Mouse (Mus musculus): ENCODE results near the gene Pir. TPM values are rescaled to one million over a fixed set of nuclear protein-coding genes. Genes with fewer than 3 reads are reported as not detected.
A peak's percentile ranks its signal among the peaks of the same experiment; 100 is the strongest.

The Pir gene
- total RNA-seq, 2 experiments from 2014 or later, result 3.4 to 3.6 TPM

- intact Hi-C loops (cut with DNase I), result no loop called here
- no peak for DNase-seq (ENCODE audit: low spot score)
These were observed 61.2 kb downstream of the Pir start for GRCm38 (mm10) chrX:164330351-164330750.

- intact Hi-C loops (cut with DNase I), result no loop called here
- DNase-seq (ENCODE audit: low spot score), result no peak
These were observed 61.6 kb downstream of the Pir start for GRCm38 (mm10) chrX:164330766-164331165.

- intact Hi-C loops (cut with DNase I), result no loop called here
- DNase-seq (ENCODE audit: low spot score), result no peak
These were observed 69.4 kb downstream of the Pir start for GRCm38 (mm10) chrX:164338591-164338990.

- intact Hi-C loops (cut with DNase I), result no loop called here
These were observed 76.3 kb downstream of the Pir start for GRCm38 (mm10) chrX:164345359-164345938.

GRCm38 (mm10) chrX:164348937-164349336, 79.8 kb downstream of the Pir start:
- intact Hi-C loops (cut with DNase I), result no loop called here
- no peak for DNase-seq (ENCODE audit: low spot score)

More at GRCm38 (mm10) chrX:164345359-164345938, 76.3 kb downstream of the Pir start:
- no peak for DNase-seq (ENCODE audit: low spot score)

- DNase-seq (ENCODE audit: low spot score), result no peak
- intact Hi-C loops (cut with DNase I), result no loop called here
These were observed 96.1 kb downstream of the Pir start for GRCm38 (mm10) chrX:164365153-164365865.

- DNase-seq (ENCODE audit: low spot score), result no peak
- intact Hi-C loops (cut with DNase I), result no loop called here
These were observed 101.4 kb downstream of the Pir start for GRCm38 (mm10) chrX:164370576-164370975.

GRCm38 (mm10) chrX:164373081-164373480, 103.9 kb downstream of the Pir start, which contains the start of gene Vegfd:
TSS of gene Vegfd (plus strand) at chrX:164373378.
- peak; percentile 10 for DNase-seq (ENCODE audit: low spot score)
- intact Hi-C loops (cut with DNase I), result no loop called here

GRCm38 (mm10) chrX:164374586-164374985, 105.4 kb downstream of the Pir start:
- no peak for DNase-seq (ENCODE audit: low spot score)
- intact Hi-C loops (cut with DNase I), result no loop called here

GRCm38 (mm10) chrX:164379721-164380120, 110.5 kb downstream of the Pir start:
- no peak for DNase-seq (ENCODE audit: low spot score)
- intact Hi-C loops (cut with DNase I), result no loop called here

- intact Hi-C loops (cut with DNase I), result no loop called here
- DNase-seq (ENCODE audit: low spot score), result peak; percentile 48
These were observed 112.6 kb downstream of the Pir start for GRCm38 (mm10) chrX:164381618-164382408.

- no peak for DNase-seq (ENCODE audit: low spot score)
- intact Hi-C loops (cut with DNase I), result no loop called here
These were observed 124.9 kb downstream of the Pir start for GRCm38 (mm10) chrX:164394091-164394490.

- intact Hi-C loops (cut with DNase I), result loop anchor here (2.0 to 5.0 kb wide), 3 partner anchors 49 to 216 kb away; no protein-coding TSS in a partner anchor
- DNase-seq (ENCODE audit: low spot score), result no peak
These were observed 129.3 kb downstream of the Pir start for GRCm38 (mm10) chrX:164398456-164398855.

GRCm38 (mm10) chrX:164405080-164405649, 136.0 kb downstream of the Pir start:
- intact Hi-C loops (cut with DNase I), result no loop called here
- DNase-seq (ENCODE audit: low spot score), result no peak

GRCm38 (mm10) chrX:164406133-164407022, 137.2 kb downstream of the Pir start:
- no peak for DNase-seq (ENCODE audit: low spot score)
- intact Hi-C loops (cut with DNase I), result no loop called here

GRCm38 (mm10) chrX:164408301-164408927, 139.2 kb downstream of the Pir start:
- DNase-seq (ENCODE audit: low spot score), result no peak
- intact Hi-C loops (cut with DNase I), result no loop called here

- intact Hi-C loops (cut with DNase I), result no loop called here
- no peak for DNase-seq (ENCODE audit: low spot score)
These were observed 141.4 kb downstream of the Pir start for GRCm38 (mm10) chrX:164410562-164410961.

- intact Hi-C loops (cut with DNase I), result no loop called here
These were observed 147.6 kb downstream of the Pir start for GRCm38 (mm10) chrX:164416803-164417202.

GRCm38 (mm10) chrX:164418008-164418407, 148.8 kb downstream of the Pir start:
- DNase-seq (ENCODE audit: low spot score), result no peak
- intact Hi-C loops (cut with DNase I), result no loop called here

More at GRCm38 (mm10) chrX:164416803-164417202, 147.6 kb downstream of the Pir start:
- no peak for DNase-seq (ENCODE audit: low spot score)

Data from heart, postnatal 25 days (tissue).